Mouse (Mus musculus): Measurements from ENCODE around the gene Tex9.

DNA sequence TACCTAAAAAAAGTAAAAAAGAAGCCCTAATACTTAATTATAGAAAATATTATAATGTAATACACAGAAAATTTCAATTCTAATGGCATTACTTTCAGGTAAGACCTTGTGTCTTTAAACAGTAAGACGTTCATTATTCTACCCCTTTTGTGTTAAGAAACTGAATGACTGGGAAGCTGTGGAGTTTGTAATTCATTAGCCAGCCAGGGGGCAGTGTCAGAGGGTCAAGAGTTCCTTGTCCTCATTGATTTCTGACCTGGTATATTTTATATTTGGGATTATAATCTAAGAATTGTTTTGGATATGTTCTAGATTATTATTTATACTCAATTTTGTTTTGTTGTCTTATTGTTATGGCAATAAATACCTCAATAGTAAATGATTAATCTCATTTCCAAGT lies 45.1 kb upstream of the Tex9 start:
- TF ChIP-seq CTCF (IDR thresholded peaks at IDR 0.05; ENCODE audit: borderline replicate concordance, insufficient read depth, low read length), result no peak
- no peak for TF ChIP-seq POLR2A (IDR thresholded peaks at IDR 0.05; ENCODE audit: low read depth, low read length)
